Mouse (Mus musculus): ENCODE measurements around the gene Gm20388.

- no peak for TF ChIP-seq CTCF (IDR thresholded peaks at IDR 0.05; ENCODE audit: borderline replicate concordance, insufficient read depth, low read depth, low read length)
- TF ChIP-seq POLR2A (IDR thresholded peaks at IDR 0.05; ENCODE audit: borderline replicate concordance, insufficient read depth, low read length): no peak
Measured at GRCm38 (mm10) chr8:120129547-120129946, 218.9 kb downstream of the Gm20388 start.
